Mouse (Mus musculus) cerebellum, adult 8-10 months (tissue): ENCODE measurements around the gene Dsn1.

Source experiments
- DNase-seq: peaks from one replicate; pipeline ENCODE4 v3.0.0; 2022

Gene Dsn1

GRCm38 (mm10) chr2:157019228-157019627 is 12.3 kb upstream of the Dsn1 start:
- no peak for DNase-seq

GRCm38 (mm10) chr2:157016529-157017270 is 9.7 kb upstream of the Dsn1 start:
- DNase-seq = no peak

- DNase-seq = no peak
Observed at GRCm38 (mm10) chr2:157012341-157012740, 5.4 kb upstream of the Dsn1 start.

GRCm38 (mm10) chr2:157010634-157011310 is 3.8 kb upstream of the Dsn1 start:
- DNase-seq = no peak

GRCm38 (mm10) chr2:157010121-157010520 is 3.2 kb upstream of the Dsn1 start:
- no peak for DNase-seq

- DNase-seq = no peak
Observed at GRCm38 (mm10) chr2:157008509-157008908, 1.6 kb upstream of the Dsn1 start.

- no peak for DNase-seq
Observed at GRCm38 (mm10) chr2:157007234-157007596, 261 bp upstream of the Dsn1 start.

GRCm38 (mm10) chr2:157002321-157002720 is 4.6 kb downstream of the Dsn1 start:
- DNase-seq = no peak

- DNase-seq = no peak
Observed at GRCm38 (mm10) chr2:156998263-156998662, 8.7 kb downstream of the Dsn1 start.

- DNase-seq = peak; percentile 70
Observed at GRCm38 (mm10) chr2:156996576-156996975, 10.4 kb downstream of the Dsn1 start.

- peak; percentile 95 for DNase-seq
Observed at GRCm38 (mm10) chr2:156991470-156992319, 15.3 kb downstream of the Dsn1 start, which contains the start of gene Ndrg3. Gene Ndrg3 (minus strand): TSS chr2:156992056.

GRCm38 (mm10) chr2:156990727-156991431 is 16.1 kb downstream of the Dsn1 start:
- DNase-seq = peak; percentile 52

- DNase-seq = no peak
Observed at GRCm38 (mm10) chr2:156987316-156987715, 19.6 kb downstream of the Dsn1 start.

GRCm38 (mm10) chr2:156982864-156983263 is 24.1 kb downstream of the Dsn1 start:
- DNase-seq = peak; percentile 44

- no peak for DNase-seq
Observed at GRCm38 (mm10) chr2:156981291-156981690, 25.7 kb downstream of the Dsn1 start.

- no peak for DNase-seq
Observed at GRCm38 (mm10) chr2:156980059-156980458, 26.9 kb downstream of the Dsn1 start.

GRCm38 (mm10) chr2:156976711-156977110 is 30.2 kb downstream of the Dsn1 start:
- DNase-seq = no peak

- DNase-seq = no peak
Observed at GRCm38 (mm10) chr2:156974967-156975366, 32.0 kb downstream of the Dsn1 start.

GRCm38 (mm10) chr2:156973316-156974100 is 33.4 kb downstream of the Dsn1 start:
- peak; percentile 72 for DNase-seq

GRCm38 (mm10) chr2:156970253-156970652 is 36.7 kb downstream of the Dsn1 start:
- DNase-seq = no peak

GRCm38 (mm10) chr2:156968501-156968900 is 38.5 kb downstream of the Dsn1 start:
- no peak for DNase-seq

GRCm38 (mm10) chr2:156967388-156967787 is 39.6 kb downstream of the Dsn1 start:
- DNase-seq = no peak
